Mouse (Mus musculus) lung, embryonic 16.5 days (tissue): ENCODE measurements around the gene Cyp4f17. TPM values are rescaled to one million over a fixed set of nuclear protein-coding genes. Genes with fewer than 3 reads are reported as not detected.
A peak's percentile ranks its signal among the peaks of the same experiment; 100 is the strongest.

Source experiments
- ATAC-seq: fragments of 200-750 bp; cut with Nextera tagmentation; 2 replicates; pipeline ENCODE4 v1.8.0; 2017; ENCODE audit warnings: low read depth, mild to moderate bottlenecking, moderate library complexity
- H3K27ac ChIP-seq: fragments of 300-500 bp; sonication (generic); 2 replicates; pipeline ENCODE4 v1.5.1; 2014; ENCODE audit warnings: mild to moderate bottlenecking, control low read depth, low read length
- H3K27me3 ChIP-seq: fragments of 300-500 bp; sonication (generic); 2 replicates; pipeline ENCODE4 v1.6.1; 2014; ENCODE audit warnings: low read depth, low read length, mixed read lengths; ENCODE audit not compliant: control insufficient read depth, insufficient read depth
- H3K36me3 ChIP-seq: fragments of 300-500 bp; sonication (generic); 2 replicates; pipeline ENCODE4 v1.6.1; 2014; ENCODE audit warnings: low read length; ENCODE audit not compliant: control insufficient read depth, insufficient read depth
- H3K4me1 ChIP-seq: fragments of 300-500 bp; sonication (generic); replicated peaks from 2 replicates; pipeline ENCODE4 v1.6.1; 2014; ENCODE audit warnings: low read length, mixed read lengths; ENCODE audit not compliant: control insufficient read depth, insufficient read depth
- H3K4me2 ChIP-seq: fragments of 300-500 bp; sonication (generic); 2 replicates; pipeline ENCODE4 v1.6.1; 2014; ENCODE audit warnings: low read depth, low read length, control low read depth
- H3K4me3 ChIP-seq: fragments of 300-500 bp; sonication (generic); 2 replicates; pipeline ENCODE4 v1.5.1; 2014; ENCODE audit warnings: mild to moderate bottlenecking, low read length, control low read depth
- H3K9ac ChIP-seq: fragments of 300-500 bp; sonication (generic); 2 replicates; pipeline ENCODE4 v1.6.1; 2014; ENCODE audit warnings: low read length, control low read depth
- H3K9me3 ChIP-seq: fragments of 300-500 bp; sonication (generic); 2 replicates; pipeline ENCODE4 v1.6.1; 2016; ENCODE audit warnings: low read length; ENCODE audit not compliant: control insufficient read depth
- WGBS: fragments of 180-500 bp; shearing (Covaris S2); extraction: QIAGEN DNeasy Blood & Tissue Kit; methylation state at CpG from one replicate; pipeline ENCODE4 v1.1.7; 2014; 5-methylcytosine and 5-hydroxymethylcytosine counted together
- polyA plus RNA-seq: library from polyadenylated mRNA; unstranded; fragments of >200 nt; fragmentation: Nextera tagmentation; extraction: Ambion mirVana; gene quantifications from 2 replicates; pipeline ENCODE4 v1.2.1, GENCODE M21; 2015

Cyp4f17 gene
- polyA plus RNA-seq, 1 experiment from 2014 or later: 8.7 TPM

DNA sequence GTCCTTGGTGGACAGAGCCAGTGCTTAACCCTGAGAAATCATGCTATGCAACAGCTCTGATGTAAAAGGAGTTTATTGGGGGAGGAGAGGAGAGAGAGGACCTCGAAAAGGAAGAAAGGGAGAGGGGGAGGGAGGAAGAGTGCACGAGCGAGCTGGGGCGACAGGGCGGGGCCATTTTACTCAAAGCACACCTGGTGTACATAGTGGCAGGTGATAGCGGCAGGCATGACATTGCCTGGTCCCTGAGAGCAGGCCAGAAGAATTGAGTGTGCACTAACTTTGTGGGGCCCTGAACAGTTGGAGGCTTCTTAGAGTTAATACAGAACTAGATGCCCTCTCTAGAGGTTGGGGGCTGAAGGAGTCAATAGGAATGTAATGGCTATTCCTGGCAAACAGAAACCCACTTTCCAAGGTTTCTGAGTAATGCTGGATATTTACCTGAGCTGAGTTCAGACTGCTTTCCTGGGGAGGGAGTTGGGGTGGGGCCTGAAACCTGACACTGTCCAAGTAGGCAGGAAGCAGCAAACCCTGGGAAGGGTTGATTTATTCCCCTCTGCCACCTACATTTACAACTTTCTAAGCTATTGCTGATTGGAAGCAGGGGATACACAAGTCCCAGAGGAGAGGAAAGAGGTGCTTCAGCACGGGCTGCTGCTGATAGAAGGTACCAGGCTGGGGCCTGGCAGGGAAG, 71.8 kb downstream of the Cyp4f17 start:
- Histone ChIP-seq H3K9me3 (no peaks in the 10 kb centered on the region), H3K36me3 (no peaks in the 10 kb centered on the region), H3K27ac (peak overlapping the region; percentile 20), H3K4me1 (no peaks in the 10 kb centered on the region), H3K4me3 (no peak overlapping the region), H3K9ac (no peak overlapping the region), H3K4me2 (peak overlapping the region; percentile 7; the same call in 1 of the 2 replicates), H3K27me3 (no peaks in the 10 kb centered on the region)
- no peak; the same call in 1 of the 2 replicates for ATAC-seq
- WGBS: 27% methylated on average over 7 of the region's 7 CpGs

Other genes with a start within 250 kb of the Cyp4f17 start
- 70.6 and 83.2 TPM in 2 replicates for gene Brd4, start 221.3 kb upstream of the Cyp4f17 start, polyA plus RNA-seq
- gene Akap8, start 184.8 kb upstream of the Cyp4f17 start, polyA plus RNA-seq: 92.9 and 100 TPM in 2 replicates
- gene Akap8l, start 155.4 kb upstream of the Cyp4f17 start, polyA plus RNA-seq: 101 and 108 TPM in 2 replicates
- 22.6 and 27.0 TPM in 2 replicates for gene Wiz, start 116.6 kb upstream of the Cyp4f17 start, polyA plus RNA-seq
- gene Rasal3, start 102.5 kb upstream of the Cyp4f17 start, polyA plus RNA-seq: 1.7 and 4.0 TPM in 2 replicates
- 0.74 TPM in 1 of 2 replicates, not detected in the other for gene Pglyrp2, start 81.9 kb upstream of the Cyp4f17 start, polyA plus RNA-seq
- gene Cyp4f39, start 53.3 kb upstream of the Cyp4f17 start, polyA plus RNA-seq: 0.69 and 0.80 TPM in 2 replicates
- gene Cyp4f16, start 30.5 kb downstream of the Cyp4f17 start, polyA plus RNA-seq: 19.7 and 22.7 TPM in 2 replicates
- gene Cyp4f37, start 115.3 kb downstream of the Cyp4f17 start, polyA plus RNA-seq: not detected in 2 replicates
- gene Cyp4f40, start 152.8 kb downstream of the Cyp4f17 start, polyA plus RNA-seq: 0.21 TPM in 1 of 2 replicates, not detected in the other
- gene Cyp4f15, start 179.6 kb downstream of the Cyp4f17 start, polyA plus RNA-seq: not detected in 2 replicates